In the genomic region with DNA sequence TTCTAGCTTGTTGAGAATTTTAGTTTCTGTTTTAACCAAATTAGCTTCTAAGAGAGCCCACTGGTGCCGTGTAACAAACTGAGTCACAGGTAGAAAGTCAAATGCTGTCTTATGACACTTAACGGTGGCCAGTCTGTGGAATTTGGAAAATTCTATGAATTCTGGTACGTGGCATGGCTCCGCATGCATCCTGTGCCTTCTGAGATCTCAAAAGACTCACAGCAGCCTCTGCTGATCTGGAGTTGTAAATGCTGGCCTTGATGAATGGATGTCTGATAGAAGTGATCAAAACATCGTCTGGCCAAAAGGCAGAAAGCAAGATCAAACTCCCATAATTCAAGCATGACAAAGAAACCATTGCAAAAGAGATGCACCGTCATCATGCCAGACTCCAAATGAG, we compare ENCODE assay signal across 19 mouse cellular contexts.
DNase-seq lines count a peak whose midpoint lies in the region; ATAC-seq and TF ChIP-seq lines count a peak whose summit lies in the region.
"Had no signal": no experiment of that assay in that cellular context is flagged by ENCODE, and none has a peak within 500 bp of the region (broad histone marks: within the 10 kb centered on the region; RNA-seq: fewer than 3 reads in every experiment).

No protein-coding gene starts in this region.

- intact Hi-C loops in heart, postnatal 36 days (cut with DNase I): no loop called here

- no peak for DNase-seq in heart, postnatal 36 days
- DNase-seq in lung, embryonic 14.5 days: no peak
- no peak for DNase-seq in lung, postnatal 0 days (ENCODE audit: low spot score)
- peak; percentile 33 for DNase-seq in embryo, embryonic 10.5 days (ENCODE audit: low spot score)
- no peak for DNase-seq in stomach, postnatal 0 days (ENCODE audit: low spot score)
- no peak for DNase-seq in midbrain, embryonic 14.5 days
- DNase-seq in right cerebral cortex, postnatal 10 days (ENCODE audit: low spot score in 2 of 2): no peak
- DNase-seq: B cell, adult 2 months; cerebellum, adult 9-10 months; gastrocnemius, postnatal 25 days; left cerebral cortex, postnatal 4 days; lung, postnatal 10 days; right cerebral cortex, postnatal 4 days; thymus, adult 18-20 months had no signal

- H3K4me1 ChIP-seq in heart, embryonic 12.5 days (replicated peaks): peaks cover 28% of the 10 kb centered on the region
- no peaks in the 10 kb centered on the region for H3K4me1 ChIP-seq in lung, embryonic 14.5 days (ENCODE audit: insufficient read depth)
- H3K4me1 ChIP-seq in lung, postnatal 0 days (ENCODE audit: insufficient read depth, low read depth, low read length): no peaks in the 10 kb centered on the region
- no peaks in the 10 kb centered on the region for H3K4me1 ChIP-seq in stomach, postnatal 0 days (replicated peaks; ENCODE audit: control insufficient read depth, insufficient read depth)
- H3K4me1 ChIP-seq in midbrain, embryonic 14.5 days (ENCODE audit: control insufficient read depth, insufficient read depth, low read length): no peaks in the 10 kb centered on the region
- H3K4me1 ChIP-seq: forebrain, embryonic 13.5 days; hindbrain, embryonic 10.5 days; neural tube, embryonic 12.5 days had no signal

- no peak overlapping the region for H3K9ac ChIP-seq in heart, embryonic 12.5 days
- no peak overlapping the region for H3K9ac ChIP-seq in lung, embryonic 14.5 days
- no peak overlapping the region for H3K9ac ChIP-seq in lung, postnatal 0 days (replicated peaks; ENCODE audit: low read depth)
- H3K9ac ChIP-seq in stomach, postnatal 0 days (ENCODE audit: low read length): no peak overlapping the region
- H3K9ac ChIP-seq in midbrain, embryonic 14.5 days (replicated peaks; ENCODE audit: low read length): no peak overlapping the region
- H3K9ac ChIP-seq: forebrain, embryonic 13.5 days; liver, embryonic 12.5 days; neural tube, embryonic 12.5 days had no signal

- no peaks in the 10 kb centered on the region for H3K27me3 ChIP-seq in heart, embryonic 12.5 days (replicated peaks)
- H3K27me3 ChIP-seq in lung, embryonic 14.5 days (ENCODE audit: insufficient read depth, low read length): no peaks in the 10 kb centered on the region
- H3K27me3 ChIP-seq in lung, postnatal 0 days (replicated peaks; ENCODE audit: insufficient read depth, low read length): no peaks in the 10 kb centered on the region
- H3K27me3 ChIP-seq in stomach, postnatal 0 days (ENCODE audit: control insufficient read depth, insufficient read depth, low read length): no peaks in the 10 kb centered on the region
- no peaks in the 10 kb centered on the region for H3K27me3 ChIP-seq in midbrain, embryonic 14.5 days (ENCODE audit: control insufficient read depth, insufficient read depth, low read length)
- H3K27me3 ChIP-seq: forebrain, embryonic 13.5 days; liver, embryonic 12.5 days; neural tube, embryonic 12.5 days had no signal

- H3K9me3 ChIP-seq in heart, embryonic 12.5 days (replicated peaks): no peaks in the 10 kb centered on the region
- no peaks in the 10 kb centered on the region for H3K9me3 ChIP-seq in lung, embryonic 14.5 days (ENCODE audit: low read depth, low read length)
- no peaks in the 10 kb centered on the region for H3K9me3 ChIP-seq in lung, postnatal 0 days (ENCODE audit: low read length)
- no peaks in the 10 kb centered on the region for H3K9me3 ChIP-seq in stomach, postnatal 0 days (ENCODE audit: control insufficient read depth, low read length)
- no peaks in the 10 kb centered on the region for H3K9me3 ChIP-seq in midbrain, embryonic 14.5 days (ENCODE audit: control insufficient read depth, low read length)
- H3K9me3 ChIP-seq: forebrain, embryonic 13.5 days; hindbrain, embryonic 10.5 days; liver, embryonic 12.5 days; neural tube, embryonic 12.5 days had no signal

- 25% methylated on average over 6 of the region's 6 CpGs for WGBS in heart, embryonic 12.5 days
- 39% methylated on average over 6 of the region's 6 CpGs for WGBS in lung, embryonic 14.5 days
- WGBS in lung, postnatal 0 days: 35% methylated on average over 6 of the region's 6 CpGs
- WGBS in stomach, postnatal 0 days: 41% methylated on average over 6 of the region's 6 CpGs
- WGBS in midbrain, embryonic 14.5 days: 76% methylated on average over 6 of the region's 6 CpGs

- H3K4me2 ChIP-seq in heart, embryonic 12.5 days: peak overlapping the region; percentile 50
- peak overlapping the region; percentile 35; the same call in 1 of the 2 replicates for H3K4me2 ChIP-seq in lung, embryonic 14.5 days
- H3K4me2 ChIP-seq in lung, postnatal 0 days (replicated peaks; ENCODE audit: low read depth, low read length): no peak overlapping the region
- H3K4me2 ChIP-seq in stomach, postnatal 0 days (replicated peaks; ENCODE audit: low read depth): no peak overlapping the region
- H3K4me2 ChIP-seq in midbrain, embryonic 14.5 days (ENCODE audit: low read length): no peak overlapping the region
- H3K4me2 ChIP-seq: forebrain, embryonic 13.5 days; liver, embryonic 12.5 days; neural tube, embryonic 12.5 days had no signal

- no peak for TF ChIP-seq EP300 in lung, postnatal 0 days (IDR thresholded peaks at IDR 0.05)
- TF ChIP-seq EP300 in stomach, postnatal 0 days (optimal IDR thresholded peaks at IDR 0.05): no peak

- no peak overlapping the region for H3K27ac ChIP-seq in heart, embryonic 12.5 days (ENCODE audit: poor library complexity, severe bottlenecking)
- no peak overlapping the region for H3K27ac ChIP-seq in lung, embryonic 14.5 days (ENCODE audit: low read depth)
- no peak overlapping the region for H3K27ac ChIP-seq in lung, postnatal 0 days (ENCODE audit: low read length)
- no peak overlapping the region for H3K27ac ChIP-seq in stomach, postnatal 0 days (replicated peaks)
- no peak overlapping the region for H3K27ac ChIP-seq in midbrain, embryonic 14.5 days (replicated peaks; ENCODE audit: low read depth, low read length)
- H3K27ac ChIP-seq: forebrain, embryonic 13.5 days; hindbrain, embryonic 10.5 days; liver, embryonic 12.5 days; neural tube, embryonic 12.5 days had no signal

- H3K36me3 ChIP-seq in heart, embryonic 12.5 days: no peaks in the 10 kb centered on the region
- no peaks in the 10 kb centered on the region for H3K36me3 ChIP-seq in lung, embryonic 14.5 days (ENCODE audit: insufficient read depth)
- no peaks in the 10 kb centered on the region for H3K36me3 ChIP-seq in lung, postnatal 0 days (ENCODE audit: insufficient read depth, low read length)
- no peaks in the 10 kb centered on the region for H3K36me3 ChIP-seq in stomach, postnatal 0 days (ENCODE audit: control insufficient read depth, insufficient read depth, low read length)
- H3K36me3 ChIP-seq in midbrain, embryonic 14.5 days (ENCODE audit: control insufficient read depth, insufficient read depth, low read length): no peaks in the 10 kb centered on the region
- H3K36me3 ChIP-seq: hindbrain, embryonic 10.5 days; liver, embryonic 12.5 days; neural tube, embryonic 12.5 days had no signal

- TF ChIP-seq CTCF in lung, embryonic 14.5 days (IDR thresholded peaks at IDR 0.05; ENCODE audit: low read depth): no peak
- no peak for TF ChIP-seq CTCF in lung, postnatal 0 days (IDR thresholded peaks at IDR 0.05)
- 0 out of 2 replicates have a peak, but pooled peaks have one; percentile 4 for TF ChIP-seq CTCF in stomach, postnatal 0 days (IDR thresholded peaks at IDR 0.05; ENCODE audit: low read depth)

- H3K4me3 ChIP-seq in heart, embryonic 12.5 days: 0 out of 2 replicates have a peak overlapping the region, but pooled peaks have one; percentile 26
- H3K4me3 ChIP-seq in lung, embryonic 14.5 days (ENCODE audit: low read depth, low read length): no peak overlapping the region; the same call in 1 of the 2 replicates
- H3K4me3 ChIP-seq in lung, postnatal 0 days (ENCODE audit: low read depth, low read length): no peak overlapping the region
- H3K4me3 ChIP-seq in stomach, postnatal 0 days (ENCODE audit: low read depth, low read length): no peak overlapping the region
- no peak overlapping the region for H3K4me3 ChIP-seq in midbrain, embryonic 14.5 days (replicated peaks; ENCODE audit: low read depth, low read length)
- H3K4me3 ChIP-seq: forebrain, embryonic 13.5 days; hindbrain, embryonic 10.5 days; liver, embryonic 12.5 days; neural tube, embryonic 12.5 days had no signal

- ATAC-seq in heart, embryonic 12.5 days (ENCODE audit: insufficient number of reproducible peaks, low FRiP score): no peak
- ATAC-seq in lung, embryonic 14.5 days (ENCODE audit: insufficient read depth): no peak
- no peak for ATAC-seq in lung, postnatal 0 days
- no peak for ATAC-seq in stomach, postnatal 0 days (ENCODE audit: low FRiP score, low TSS enrichment)
- ATAC-seq in midbrain, embryonic 14.5 days (ENCODE audit: low FRiP score, low TSS enrichment): no peak
- ATAC-seq: forebrain, embryonic 13.5 days; liver, embryonic 12.5 days had no signal

Comparison
In these comparisons a context has a peak if more than half of its experiments do, and no peak if none do; other contexts are left out.
1. H3K4me2 ChIP-seq: peak in heart, embryonic 12.5 days (single experiment) and lung, embryonic 14.5 days (single experiment); none in lung, postnatal 0 days (single experiment), stomach, postnatal 0 days (single experiment) and midbrain, embryonic 14.5 days (single experiment).